Mouse (Mus musculus) ovary, postnatal 10 days (tissue): ENCODE data around the gene Pfdn6.
"Not testable (repeated sequence)": the region's sequence is repeated elsewhere in the genome, so short reads cannot be mapped to it uniquely, and the experiment has no call there.

Source experiments
- DNase-seq: peaks from one replicate; pipeline ENCODE4 v3.0.0; 2022; ENCODE audit warnings: low spot score

The Pfdn6 gene

GRCm38 (mm10) chr17:33915671-33916250 lies 24.4 kb downstream of the Pfdn6 start, which contains the start of the genes Tapbp and Zbtb22:
Tapbp (plus strand) TSS chr17:33915899.
Zbtb22 (plus strand) TSS chr17:33915904.
- DNase-seq, result peak; percentile 86

- DNase-seq, result no peak
Observed at GRCm38 (mm10) chr17:33914969-33915391, 25.2 kb downstream of the Pfdn6 start.

- DNase-seq, result no peak
Observed at GRCm38 (mm10) chr17:33913905-33914304, 26.2 kb downstream of the Pfdn6 start.

- DNase-seq, result no peak
Observed at GRCm38 (mm10) chr17:33913264-33913663, 26.9 kb downstream of the Pfdn6 start.

GRCm38 (mm10) chr17:33911813-33912414 lies 28.2 kb downstream of the Pfdn6 start:
- DNase-seq, result no peak

- no peak for DNase-seq
Observed at GRCm38 (mm10) chr17:33911052-33911812, 28.9 kb downstream of the Pfdn6 start.

GRCm38 (mm10) chr17:33910346-33911051 lies 29.6 kb downstream of the Pfdn6 start:
- DNase-seq, result no peak

- DNase-seq, result no peak
Observed at GRCm38 (mm10) chr17:33909869-33910250, 30.3 kb downstream of the Pfdn6 start.

- peak; percentile 98 for DNase-seq
Observed at GRCm38 (mm10) chr17:33909077-33909868, 30.9 kb downstream of the Pfdn6 start, which contains the start of gene Daxx. Daxx (plus strand) TSS chr17:33909414.

GRCm38 (mm10) chr17:33908331-33909076 lies 31.6 kb downstream of the Pfdn6 start:
- no peak for DNase-seq

GRCm38 (mm10) chr17:33904835-33905234 lies 35.3 kb downstream of the Pfdn6 start, which contains the start of gene Platr17:
Platr17 (plus strand) TSS chr17:33905135.
- DNase-seq, result not testable (repeated sequence)

- DNase-seq, result not testable (repeated sequence)
Observed at GRCm38 (mm10) chr17:33903911-33904651, 36.1 kb downstream of the Pfdn6 start.

GRCm38 (mm10) chr17:33902491-33902890 lies 37.7 kb downstream of the Pfdn6 start:
- no peak for DNase-seq

GRCm38 (mm10) chr17:33902079-33902478 lies 38.1 kb downstream of the Pfdn6 start:
- DNase-seq, result no peak

GRCm38 (mm10) chr17:33901653-33902052 lies 38.5 kb downstream of the Pfdn6 start:
- DNase-seq, result no peak

- DNase-seq, result no peak
Observed at GRCm38 (mm10) chr17:33900989-33901314, 39.2 kb downstream of the Pfdn6 start.

- no peak for DNase-seq
Observed at GRCm38 (mm10) chr17:33900281-33900988, 39.7 kb downstream of the Pfdn6 start.

- DNase-seq, result no peak
Observed at GRCm38 (mm10) chr17:33899642-33900041, 40.5 kb downstream of the Pfdn6 start.

- DNase-seq, result not testable (repeated sequence)
Observed at GRCm38 (mm10) chr17:33898193-33898592, 42.0 kb downstream of the Pfdn6 start.
